Mouse (Mus musculus) liver, embryonic 14.5 days (tissue): ENCODE data around the gene 4931428L18Rik.

Source experiments
- CTCF ChIP-seq: IDR thresholded peaks from 2 replicates; pipeline ENCODE4 v1.5.1; 2016; ENCODE audit warnings: antibody characterized with exemption, low read depth, control low read depth
- EP300 ChIP-seq: IDR thresholded peaks from 2 replicates; pipeline ENCODE4 v1.6.1; 2016; ENCODE audit warnings: antibody characterized with exemption, low read depth

- TF ChIP-seq CTCF (no peak), EP300 (no peak)
These were observed 7.7 kb downstream of the 4931428L18Rik start for GRCm38 (mm10) chr1:31214831-31215230.
